Mouse (Mus musculus) lung, postnatal 0 days (tissue): Measurements from ENCODE around the gene Nr6a1.

Experiments
- CTCF ChIP-seq: IDR thresholded peaks from 2 replicates; pipeline ENCODE4 v1.5.1; 2016; ENCODE audit warnings: antibody characterized with exemption, mild to moderate bottlenecking
- EP300 ChIP-seq: IDR thresholded peaks from 2 replicates; pipeline ENCODE4 v1.6.1; 2016; ENCODE audit warnings: antibody characterized with exemption, mild to moderate bottlenecking, control low read depth

GRCm38 (mm10) chr2:38739847-38740246 is 187.6 kb downstream of the Nr6a1 start:
- TF ChIP-seq CTCF (no peak), EP300 (no peak)
